In the genomic region with DNA sequence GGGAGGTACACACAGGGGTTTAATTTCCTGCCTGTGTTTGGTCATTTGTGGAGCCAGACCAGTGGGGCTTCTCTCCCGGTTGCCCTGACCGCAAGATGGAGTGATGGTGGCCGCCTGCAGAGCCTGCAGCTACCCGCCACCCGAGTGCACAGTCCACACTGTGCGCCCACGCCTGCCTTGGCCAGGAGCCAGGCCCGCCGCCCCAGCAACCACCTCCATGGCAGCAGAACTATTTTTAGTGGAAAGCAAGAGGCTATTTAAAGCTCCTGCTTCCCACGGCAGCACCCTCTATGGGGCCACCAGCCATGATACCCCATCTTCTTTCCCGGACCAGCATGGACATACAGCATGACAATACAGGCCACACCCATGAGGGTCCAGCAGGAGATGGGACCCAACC, we compare ENCODE assay signal across 9 mouse cellular contexts. TPM values are rescaled to one million over a fixed set of nuclear protein-coding genes. Genes with fewer than 3 reads are reported as not detected.
DNase-seq lines count a peak whose midpoint lies in the region; ATAC-seq lines count a peak whose summit lies in the region.
"Had no signal": no experiment of that assay in that cellular context is flagged by ENCODE, and none has a peak within 500 bp of the region (broad histone marks: within the 10 kb centered on the region; RNA-seq: fewer than 3 reads in every experiment).

No protein-coding gene starts in this region.

- intact Hi-C loops in left cerebral cortex, postnatal 14 days (cut with DNase I) = no loop called here

- H3K36me3 ChIP-seq in midbrain, embryonic 13.5 days = peaks cover 39% of the 10 kb centered on the region
- peaks cover 9% of the 10 kb centered on the region for H3K36me3 ChIP-seq in midbrain, embryonic 11.5 days (ENCODE audit: control insufficient read depth, insufficient read depth, low read length)
- H3K36me3 ChIP-seq in heart, embryonic 15.5 days = peaks cover 33% of the 10 kb centered on the region

- ATAC-seq in midbrain, embryonic 13.5 days = no peak
- ATAC-seq in midbrain, embryonic 11.5 days (ENCODE audit: low FRiP score) = no peak
- peak; percentile 60 for ATAC-seq in heart, embryonic 15.5 days (replicated peaks; ENCODE audit: insufficient number of reproducible peaks, insufficient read depth, low FRiP score, low read depth)
- no peak for ATAC-seq in inflammation-experienced regulatory T-cells, adult 6 months

- peak; percentile 42 to 48 for DNase-seq in adrenal gland, adult 18-20 months (ENCODE audit: low spot score in 2 of 2)
- no peak for DNase-seq in adrenal gland, adult 8-10 months
- no peak for DNase-seq in midbrain, embryonic 11.5 days (ENCODE audit: low spot score, missing footprints)
- peak; percentile 89 to 95 for DNase-seq in left cerebral cortex, postnatal 14 days (ENCODE audit: low spot score in 2 of 2)
- DNase-seq in spleen, postnatal 36 days (ENCODE audit: low spot score in 2 of 2) = no peak

- no peaks in the 10 kb centered on the region for H3K9me3 ChIP-seq in midbrain, embryonic 13.5 days
- no peaks in the 10 kb centered on the region for H3K9me3 ChIP-seq in midbrain, embryonic 11.5 days (ENCODE audit: control insufficient read depth, low read length)
- H3K9me3 ChIP-seq in heart, embryonic 15.5 days (replicated peaks) = no peaks in the 10 kb centered on the region

- peak overlapping the region; percentile 44; the same call in 1 of the 2 replicates for H3K27ac ChIP-seq in midbrain, embryonic 13.5 days
- H3K27ac ChIP-seq in midbrain, embryonic 11.5 days (ENCODE audit: low read depth, low read length) = no peak overlapping the region
- H3K27ac ChIP-seq in heart, embryonic 15.5 days = peak overlapping the region; percentile 96

- H3K4me2 ChIP-seq in midbrain, embryonic 13.5 days (replicated peaks) = no peak overlapping the region
- H3K4me2 ChIP-seq in midbrain, embryonic 11.5 days = no peak overlapping the region
- H3K4me2 ChIP-seq in heart, embryonic 15.5 days = peak overlapping the region; percentile 60

- H3K4me3 ChIP-seq in midbrain, embryonic 13.5 days (replicated peaks) = no peak overlapping the region
- H3K4me3 ChIP-seq in midbrain, embryonic 11.5 days (ENCODE audit: low read depth, low read length) = no peak overlapping the region
- H3K4me3 ChIP-seq in heart, embryonic 15.5 days = peak overlapping the region; percentile 31

- WGBS in midbrain, embryonic 13.5 days = 83% methylated on average over 11 of the region's 11 CpGs
- WGBS in midbrain, embryonic 11.5 days = 87% methylated on average over 11 of the region's 11 CpGs
- WGBS in heart, embryonic 15.5 days = 15% methylated on average over 11 of the region's 11 CpGs

- peaks cover 38% of the 10 kb centered on the region for H3K4me1 ChIP-seq in midbrain, embryonic 13.5 days (replicated peaks)
- H3K4me1 ChIP-seq in midbrain, embryonic 11.5 days (ENCODE audit: control insufficient read depth, insufficient read depth, low read length) = peaks cover 8% of the 10 kb centered on the region
- H3K4me1 ChIP-seq in heart, embryonic 15.5 days (replicated peaks) = peaks cover 67% of the 10 kb centered on the region

- 0 out of 2 replicates have a peak overlapping the region, but pooled peaks have one; percentile 32 for H3K9ac ChIP-seq in midbrain, embryonic 13.5 days (replicated peaks)
- H3K9ac ChIP-seq in midbrain, embryonic 11.5 days (ENCODE audit: low read length) = no peak overlapping the region
- peak overlapping the region; percentile 35 for H3K9ac ChIP-seq in heart, embryonic 15.5 days

- H3K27me3 ChIP-seq in midbrain, embryonic 13.5 days = no peaks in the 10 kb centered on the region
- no peaks in the 10 kb centered on the region for H3K27me3 ChIP-seq in midbrain, embryonic 11.5 days (ENCODE audit: control insufficient read depth, insufficient read depth, low read length)
- no peaks in the 10 kb centered on the region for H3K27me3 ChIP-seq in heart, embryonic 15.5 days

RNA-seq across cellular contexts. Expression of gene Zdhhc8, which starts 5.3 kb away (rescaled TPM):
- total RNA-seq in adrenal gland, adult 18-20 months (2021) = 10 to 100 TPM; 20.6 to 21.2 TPM
- total RNA-seq in adrenal gland, adult 8-10 months (2022) = 10 to 100 TPM; 20.5 to 33.0 (median 27.2) TPM
- 10.1 and 11.9 TPM in 2 replicates for polyA plus RNA-seq in midbrain, embryonic 13.5 days (2015; fragmentation: Nextera tagmentation; extraction: Ambion mirVana)
- polyA plus RNA-seq in midbrain, embryonic 11.5 days (2014; fragmentation: Nextera tagmentation; extraction: Ambion mirVana) = 7.1 and 8.4 TPM in 2 replicates
- 18.8 and 29.3 TPM in 2 replicates for polyA plus RNA-seq in heart, embryonic 15.5 days (2015; fragmentation: Nextera tagmentation; extraction: Ambion mirVana)
- 100 to 1,000 TPM; 151 to 155 TPM for total RNA-seq in left cerebral cortex, postnatal 14 days (2021)
- 1 to 10 TPM in 2 of 3 experiments, under 1 TPM in 1; 0.67 to 1.7 (median 1.5) TPM for polyA plus RNA-seq in inflammation-experienced regulatory T-cells, adult 6 months (2017; shearing (Covaris generic))

RNA-seq across cellular contexts. Expression of gene Ccdc188, which starts 11.9 kb away (rescaled TPM):
- total RNA-seq in adrenal gland, adult 18-20 months (2021) = not detected
- not detected for total RNA-seq in adrenal gland, adult 8-10 months (2022)
- polyA plus RNA-seq in midbrain, embryonic 13.5 days (2015; fragmentation: Nextera tagmentation; extraction: Ambion mirVana) = 0.09 TPM in 1 of 2 replicates, not detected in the other
- not detected in 2 replicates for polyA plus RNA-seq in midbrain, embryonic 11.5 days (2014; fragmentation: Nextera tagmentation; extraction: Ambion mirVana)
- polyA plus RNA-seq in heart, embryonic 15.5 days (2015; fragmentation: Nextera tagmentation; extraction: Ambion mirVana) = 0.14 TPM in 1 of 2 replicates, not detected in the other
- total RNA-seq in left cerebral cortex, postnatal 14 days (2021) = not detected
- polyA plus RNA-seq in inflammation-experienced regulatory T-cells, adult 6 months (2017; shearing (Covaris generic)) = not detected
- polyA plus RNA-seq: large intestine, adult 2 months had no signal

RNA-seq across cellular contexts. Expression of gene Trmt2a, which starts 18.9 kb away (rescaled TPM):
- 10 to 100 TPM; 41.8 to 44.1 TPM for total RNA-seq in adrenal gland, adult 18-20 months (2021)
- total RNA-seq in adrenal gland, adult 8-10 months (2022) = 10 to 100 TPM; 49.8 to 66.4 (median 59.1) TPM
- 100 and 115 TPM in 2 replicates for polyA plus RNA-seq in midbrain, embryonic 13.5 days (2015; fragmentation: Nextera tagmentation; extraction: Ambion mirVana)
- 90.4 and 104 TPM in 2 replicates for polyA plus RNA-seq in midbrain, embryonic 11.5 days (2014; fragmentation: Nextera tagmentation; extraction: Ambion mirVana)
- 44.1 and 75.4 TPM in 2 replicates for polyA plus RNA-seq in heart, embryonic 15.5 days (2015; fragmentation: Nextera tagmentation; extraction: Ambion mirVana)
- total RNA-seq in left cerebral cortex, postnatal 14 days (2021) = 10 to 100 TPM; 42.1 to 50.2 TPM
- 10 to 100 TPM; 31.1 to 45.8 (median 38.5) TPM for polyA plus RNA-seq in inflammation-experienced regulatory T-cells, adult 6 months (2017; shearing (Covaris generic))

RNA-seq across cellular contexts. Expression of gene Ranbp1, which starts 18.9 kb away (rescaled TPM):
- total RNA-seq in adrenal gland, adult 18-20 months (2021) = 100 to 1,000 TPM; 114 to 143 TPM
- 100 to 1,000 TPM in 3 of 4 experiments, 10 to 100 TPM in 1; 98.7 to 146 (median 114) TPM for total RNA-seq in adrenal gland, adult 8-10 months (2022)
- 519 and 564 TPM in 2 replicates for polyA plus RNA-seq in midbrain, embryonic 13.5 days (2015; fragmentation: Nextera tagmentation; extraction: Ambion mirVana)
- 1,256 and 1,339 TPM in 2 replicates for polyA plus RNA-seq in midbrain, embryonic 11.5 days (2014; fragmentation: Nextera tagmentation; extraction: Ambion mirVana)
- polyA plus RNA-seq in heart, embryonic 15.5 days (2015; fragmentation: Nextera tagmentation; extraction: Ambion mirVana) = 301 and 339 TPM in 2 replicates
- total RNA-seq in left cerebral cortex, postnatal 14 days (2021) = 100 to 1,000 TPM in 1 of 2 experiments, 10 to 100 TPM in 1; 88.1 to 106 TPM
- 100 to 1,000 TPM; 141 to 268 (median 158) TPM for polyA plus RNA-seq in inflammation-experienced regulatory T-cells, adult 6 months (2017; shearing (Covaris generic))

RNA-seq across cellular contexts. Expression of gene Gm49776, which starts 28.5 kb away (rescaled TPM):
- total RNA-seq in adrenal gland, adult 18-20 months (2021) = not detected
- not detected for total RNA-seq in adrenal gland, adult 8-10 months (2022)
- polyA plus RNA-seq in midbrain, embryonic 13.5 days (2015; fragmentation: Nextera tagmentation; extraction: Ambion mirVana) = not detected in 2 replicates
- 1.4 TPM in 1 of 2 replicates, not detected in the other for polyA plus RNA-seq in midbrain, embryonic 11.5 days (2014; fragmentation: Nextera tagmentation; extraction: Ambion mirVana)
- 1.2 and 2.4 TPM in 2 replicates for polyA plus RNA-seq in heart, embryonic 15.5 days (2015; fragmentation: Nextera tagmentation; extraction: Ambion mirVana)
- total RNA-seq in left cerebral cortex, postnatal 14 days (2021) = not detected
- polyA plus RNA-seq in inflammation-experienced regulatory T-cells, adult 6 months (2017; shearing (Covaris generic)) = not detected
- polyA plus RNA-seq: large intestine, adult 2 months had no signal

Comparison
In these comparisons a context has a peak if more than half of its experiments do, and no peak if none do; other contexts are left out.
1. DNase-seq: peak in adrenal gland, adult 18-20 months (2 of 2) and left cerebral cortex, postnatal 14 days (2 of 2); none in adrenal gland, adult 8-10 months (single experiment), midbrain, embryonic 11.5 days (single experiment) and spleen, postnatal 36 days (0 of 2).